Mouse (Mus musculus) small intestine, adult 2 months (tissue): ENCODE data around the gene Tuba1a.

ENCODE experiments used
- CTCF ChIP-seq: fragments of 200-500 bp; IDR thresholded peaks from 2 replicates; pipeline ENCODE4 v1.5.1; 2012; ENCODE audit warnings: low read depth, mild to moderate bottlenecking, control low read depth, inconsistent platforms, low read length, moderate library complexity, mixed read lengths; ENCODE audit not compliant: insufficient replicate concordance, insufficient read length; ENCODE audit errors: extremely low read depth
- POLR2A ChIP-seq: fragments of 200-500 bp; IDR thresholded peaks from 2 replicates; pipeline ENCODE4 v1.6.1; 2012; ENCODE audit warnings: low read depth, mild to moderate bottlenecking, control low read depth, inconsistent platforms, low read length, moderate library complexity

DNA sequence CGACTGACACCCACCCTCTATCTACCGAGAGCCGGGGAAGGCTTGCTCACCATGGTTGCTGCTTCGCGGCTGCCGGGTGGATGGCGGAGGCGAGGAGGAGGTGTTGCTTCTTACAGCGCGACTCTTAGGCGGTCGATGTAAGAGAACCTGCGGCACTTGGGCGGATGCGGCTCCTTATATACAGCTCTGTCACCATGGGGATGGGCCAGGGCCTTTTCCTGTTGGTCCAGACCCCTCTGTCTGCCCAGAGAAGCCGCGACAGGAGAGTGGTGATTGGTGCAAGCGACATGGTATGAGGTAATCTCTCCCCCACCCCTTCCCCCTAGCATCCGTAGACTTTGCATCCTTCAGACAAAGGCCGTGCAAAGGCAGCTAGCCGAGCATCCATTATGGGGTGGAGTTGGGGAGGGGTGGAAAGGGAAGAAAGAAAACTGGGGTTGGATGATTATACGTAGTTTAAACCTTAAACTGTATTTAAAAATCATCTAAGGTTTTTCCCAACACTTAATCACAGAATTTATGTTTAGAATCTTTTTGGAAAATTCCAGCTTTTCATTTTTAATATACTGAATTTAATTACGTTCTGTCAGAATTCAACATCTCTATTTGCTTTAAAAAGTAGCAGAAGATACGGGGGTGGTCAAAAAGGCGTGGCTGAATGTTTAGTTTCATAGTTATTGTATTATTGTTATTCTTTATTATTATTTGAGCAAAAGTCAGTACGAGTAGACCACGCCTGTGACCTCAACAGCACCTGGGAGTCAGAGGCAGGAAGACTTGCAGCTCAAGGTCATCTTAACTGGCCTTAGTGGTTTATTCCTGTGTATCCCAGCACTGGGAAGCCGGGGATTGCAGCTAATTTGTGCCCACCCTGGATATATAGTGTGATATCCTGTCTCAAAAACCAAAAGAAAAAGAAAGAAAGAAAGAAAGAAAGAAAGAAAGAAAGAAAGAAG, at the start of gene Tuba1a, which contains the start of gene Gm49450:
- no peak for TF ChIP-seq CTCF
- TF ChIP-seq POLR2A: peak; percentile 80
